Mouse (Mus musculus): Measurements from ENCODE around the gene Rela.

DNA sequence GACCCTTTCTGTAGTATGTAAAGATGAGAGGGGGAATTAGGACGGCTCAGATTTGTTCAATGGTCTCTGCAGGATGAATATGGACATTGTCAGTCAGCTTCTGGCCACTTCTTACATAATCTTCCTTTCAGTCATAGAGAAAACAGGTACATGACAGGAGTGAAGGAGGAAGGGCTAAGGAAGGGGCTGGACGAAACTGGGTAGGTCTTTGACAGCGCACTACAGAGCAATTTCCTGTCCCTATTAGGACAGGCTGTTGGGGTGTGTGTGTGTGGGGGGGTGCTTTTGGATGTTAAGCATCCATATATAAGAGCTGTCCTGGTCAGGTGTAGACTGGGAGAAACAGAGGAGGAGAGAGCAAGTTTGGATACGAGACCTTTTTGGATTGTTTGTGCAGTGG is 38.1 kb upstream of the Rela start:
- TF ChIP-seq EP300 (IDR thresholded peaks at IDR 0.05) = no peak
- no peak for TF ChIP-seq CTCF (IDR thresholded peaks at IDR 0.05)

All from lung, postnatal 0 days (tissue).